Mouse (Mus musculus) midbrain, embryonic 15.5 days (tissue): Measurements from ENCODE around the gene Hist3h2a. TPM values are rescaled to one million over a fixed set of nuclear protein-coding genes. Genes with fewer than 3 reads are reported as not detected.
A peak's percentile ranks its signal among the peaks of the same experiment; 100 is the strongest.

ENCODE experiments used
- ATAC-seq: fragments of 200-750 bp; cut with Nextera tagmentation; replicated peaks from 2 replicates; pipeline ENCODE4 v1.8.0; 2017; ENCODE audit warnings: moderate TSS enrichment
- H3K27ac ChIP-seq: fragments of 300-500 bp; sonication (generic); 2 replicates; pipeline ENCODE4 v1.5.1; 2015; ENCODE audit warnings: mild to moderate bottlenecking, inconsistent platforms
- H3K27me3 ChIP-seq: fragments of 300-500 bp; sonication (generic); replicated peaks from 2 replicates; pipeline ENCODE4 v1.6.1; 2015; ENCODE audit warnings: inconsistent platforms
- H3K36me3 ChIP-seq: fragments of 300-500 bp; sonication (generic); replicated peaks from 2 replicates; pipeline ENCODE4 v1.6.1; 2015; ENCODE audit warnings: inconsistent platforms
- H3K4me1 ChIP-seq: fragments of 300-500 bp; sonication (generic); 2 replicates; pipeline ENCODE4 v1.6.1; 2015; ENCODE audit warnings: inconsistent platforms
- H3K4me2 ChIP-seq: fragments of 300-500 bp; sonication (generic); 2 replicates; pipeline ENCODE4 v1.6.1; 2015; ENCODE audit warnings: inconsistent platforms, mild to moderate bottlenecking, moderate library complexity
- H3K4me3 ChIP-seq: fragments of 300-500 bp; sonication (generic); 2 replicates; pipeline ENCODE4 v1.5.1; 2015; ENCODE audit warnings: mild to moderate bottlenecking, inconsistent platforms
- H3K9ac ChIP-seq: fragments of 300-500 bp; sonication (generic); 2 replicates; pipeline ENCODE4 v1.6.1; 2015; ENCODE audit warnings: mild to moderate bottlenecking, inconsistent platforms
- H3K9me3 ChIP-seq: fragments of 300-500 bp; sonication (generic); 2 replicates; pipeline ENCODE4 v1.6.1; 2016; ENCODE audit warnings: inconsistent platforms
- WGBS: fragments of 180-500 bp; shearing (Covaris S2); methylation state at CpG from one replicate; pipeline ENCODE4 v1.1.7; 2015; ENCODE audit warnings: mixed read lengths; 5-methylcytosine and 5-hydroxymethylcytosine counted together
- polyA plus RNA-seq: library from polyadenylated mRNA; unstranded; fragments of >200 nt; fragmentation: Nextera tagmentation; extraction: Ambion mirVana; gene quantifications from 2 replicates; pipeline ENCODE4 v1.2.1, GENCODE M21; 2015

The Hist3h2a gene
- polyA plus RNA-seq, 1 experiment from 2014 or later, result 119 TPM

DNA sequence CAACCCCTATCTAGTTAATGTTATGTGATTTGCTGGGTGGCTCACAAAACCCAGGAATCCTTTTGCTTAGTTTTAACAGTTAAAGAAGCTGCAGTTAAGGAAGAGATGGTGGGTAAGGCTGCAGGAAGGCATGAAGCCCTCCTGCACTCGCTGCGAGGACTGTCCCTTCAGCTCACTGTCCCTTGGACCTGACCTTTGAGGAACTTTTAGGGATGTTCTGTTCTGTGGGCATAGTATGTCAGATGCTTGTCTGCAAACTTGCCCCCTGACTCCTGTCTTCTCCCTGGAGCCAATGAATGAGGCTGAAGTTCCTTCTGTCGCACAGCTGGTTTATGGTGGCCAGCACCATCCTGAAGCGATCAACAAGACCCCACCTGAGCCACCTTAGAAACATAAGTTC is 34.7 kb downstream of the Hist3h2a start:
- Histone ChIP-seq H3K4me3 (no peak overlapping the region), H3K27ac (no peak overlapping the region), H3K9ac (no peak overlapping the region)

GRCm38 (mm10) chr11:58990141-58990540 is 35.7 kb downstream of the Hist3h2a start:
- ATAC-seq, result no peak
- Histone ChIP-seq H3K9me3 (no peaks in the 10 kb centered on the region), H3K27ac (no peak overlapping the region), H3K4me1 (no peaks in the 10 kb centered on the region), H3K4me3 (no peak overlapping the region), H3K4me2 (no peak overlapping the region), H3K9ac (no peak overlapping the region), H3K36me3 (peaks cover 28% of the 10 kb centered on the region), H3K27me3 (peaks cover 4% of the 10 kb centered on the region; the same call in 1 of the 2 replicates)
- WGBS, result 88% methylated on average over 17 of the region's 17 CpGs

More for the DNA sequence above, 34.7 kb downstream of the Hist3h2a start:
- H3K4me1 ChIP-seq, result no peaks in the 10 kb centered on the region
- no peak overlapping the region for H3K4me2 ChIP-seq
- no peak for ATAC-seq
- peaks cover 33% of the 10 kb centered on the region for H3K36me3 ChIP-seq
- WGBS, result 96% methylated on average over 4 of the region's 4 CpGs
- no peaks in the 10 kb centered on the region for H3K9me3 ChIP-seq
- H3K27me3 ChIP-seq, result no peaks in the 10 kb centered on the region

- Histone ChIP-seq H3K4me2 (no peak overlapping the region), H3K36me3 (peaks cover 28% of the 10 kb centered on the region), H3K4me3 (no peak overlapping the region), H3K4me1 (no peaks in the 10 kb centered on the region), H3K27me3 (peaks cover 10% of the 10 kb centered on the region), H3K27ac (no peak overlapping the region), H3K9me3 (no peaks in the 10 kb centered on the region), H3K9ac (no peak overlapping the region)
- ATAC-seq, result no peak
- WGBS, result 78% methylated on average over 9 of the region's 9 CpGs
These were observed 36.3 kb downstream of the Hist3h2a start for GRCm38 (mm10) chr11:58990794-58991193.

- Histone ChIP-seq H3K36me3 (peaks cover 24% of the 10 kb centered on the region), H3K9me3 (no peaks in the 10 kb centered on the region), H3K27ac (no peak overlapping the region), H3K9ac (no peak overlapping the region), H3K4me1 (no peaks in the 10 kb centered on the region), H3K27me3 (peaks cover 11% of the 10 kb centered on the region), H3K4me3 (no peak overlapping the region), H3K4me2 (no peak overlapping the region)
- ATAC-seq, result no peak
- WGBS, result 81% methylated on average over 3 of the region's 3 CpGs
These were observed 37.4 kb downstream of the Hist3h2a start for GRCm38 (mm10) chr11:58991911-58992310.

DNA sequence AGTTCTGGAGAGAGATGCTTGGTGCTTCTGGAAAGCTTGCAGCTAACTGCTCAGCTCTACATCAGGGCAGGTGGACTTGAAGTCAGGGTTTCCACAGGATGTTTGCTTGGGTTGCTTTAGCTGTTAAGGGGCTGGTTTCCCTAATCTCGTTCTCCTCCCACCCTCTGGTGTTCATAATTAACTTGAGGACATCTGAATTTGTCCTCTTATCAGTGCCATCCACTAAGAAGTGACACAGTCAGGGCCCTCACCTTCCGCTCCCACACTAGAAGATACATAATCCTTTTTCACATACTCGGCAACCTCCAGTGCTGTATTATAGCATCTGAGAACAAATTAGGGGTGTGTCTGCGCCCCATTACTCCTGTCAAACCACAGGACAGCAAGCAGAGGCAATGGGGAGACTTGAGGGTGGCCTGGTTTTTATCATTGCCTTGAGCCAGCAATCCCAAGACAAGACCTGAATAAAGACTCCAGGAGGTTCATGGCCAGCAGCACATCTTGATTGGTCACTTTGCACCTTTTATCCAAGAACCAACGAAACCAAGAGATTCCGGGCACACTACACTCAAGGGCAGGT is 38.7 kb downstream of the Hist3h2a start:
- 76% methylated on average over 6 of the region's 6 CpGs for WGBS

DNA sequence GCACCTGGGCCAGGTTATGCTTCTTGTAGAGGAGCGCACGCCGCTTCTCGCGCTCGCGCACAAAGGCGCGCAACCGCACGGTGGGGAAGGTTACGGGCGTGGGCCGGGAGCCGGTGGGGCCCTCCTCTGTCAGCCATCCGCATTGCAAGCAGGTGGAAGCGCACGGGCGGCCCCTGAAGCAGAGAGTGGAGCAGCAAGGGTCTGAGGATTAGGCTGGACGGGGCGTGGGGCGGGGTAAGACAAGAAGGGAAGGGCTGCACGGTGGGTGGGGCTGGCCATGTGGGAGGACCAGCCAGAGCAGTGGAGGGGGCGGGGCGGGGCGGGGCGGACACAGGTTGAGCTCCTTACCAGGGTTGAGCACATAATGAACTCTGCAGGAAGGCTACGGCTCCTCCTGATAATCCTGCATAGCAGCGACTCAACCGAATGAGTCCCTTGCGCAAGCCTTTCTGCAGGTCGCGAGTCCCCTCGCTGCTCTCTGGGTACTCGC is 39.9 kb downstream of the Hist3h2a start:
- H3K9ac ChIP-seq, result peak overlapping the region; percentile 34
- peak overlapping the region; percentile 69 for H3K4me2 ChIP-seq
- no peaks in the 10 kb centered on the region for H3K4me1 ChIP-seq
- peaks cover 11% of the 10 kb centered on the region for H3K27me3 ChIP-seq
- WGBS, result under 1% methylated on average over 35 of the region's 35 CpGs
- no peaks in the 10 kb centered on the region for H3K9me3 ChIP-seq
- ATAC-seq, result peak; percentile 68
- H3K27ac ChIP-seq, result no peak overlapping the region
- H3K4me3 ChIP-seq, result peak overlapping the region; percentile 41
- H3K36me3 ChIP-seq, result peaks cover 10% of the 10 kb centered on the region; the same call in 1 of the 2 replicates

More for the DNA sequence above, 38.7 kb downstream of the Hist3h2a start:
- Histone ChIP-seq H3K9me3 (no peaks in the 10 kb centered on the region), H3K36me3 (peaks cover 16% of the 10 kb centered on the region), H3K4me2 (no peak overlapping the region), H3K9ac (no peak overlapping the region), H3K27ac (no peak overlapping the region), H3K4me3 (no peak overlapping the region), H3K27me3 (peaks cover 11% of the 10 kb centered on the region), H3K4me1 (no peaks in the 10 kb centered on the region)
- no peak for ATAC-seq

DNA sequence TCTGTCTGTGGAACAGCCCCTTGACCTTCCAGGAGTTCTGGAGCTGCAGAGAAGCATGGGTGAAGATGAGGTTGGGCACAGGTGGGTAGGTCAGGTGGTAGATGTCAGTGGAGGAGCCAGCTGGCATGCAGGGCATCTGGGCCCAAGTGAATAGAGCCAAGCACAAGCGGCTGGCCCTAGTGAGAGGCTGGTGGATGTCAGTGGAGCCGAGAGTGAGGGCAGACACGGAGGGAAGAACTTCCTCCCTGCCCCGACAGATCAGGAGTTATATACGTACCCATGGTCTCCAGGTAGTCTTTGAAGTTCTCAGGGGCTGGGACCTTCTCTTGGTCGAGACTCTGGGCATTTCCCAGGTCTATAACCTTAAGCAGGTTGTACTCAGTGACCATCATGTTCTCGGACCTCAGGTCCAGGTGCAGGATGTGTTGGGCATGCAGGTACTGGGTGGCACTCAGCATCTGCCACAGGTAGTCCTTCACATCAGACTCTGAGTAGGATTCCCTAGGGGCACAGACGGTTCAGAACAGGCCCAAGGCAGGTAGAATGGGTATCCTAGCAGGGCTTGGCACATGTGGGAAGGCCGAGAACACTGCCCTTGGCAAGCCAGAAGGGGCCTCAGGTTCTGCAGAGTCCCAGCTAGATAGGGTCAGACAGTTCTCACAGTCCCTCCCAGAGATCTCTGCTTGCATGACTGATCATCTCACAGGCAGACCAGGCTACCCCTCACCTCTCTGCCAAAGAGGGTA is 40.7 kb downstream of the Hist3h2a start:
- H3K4me1 ChIP-seq, result no peaks in the 10 kb centered on the region
- 81% methylated on average over 9 of the region's 9 CpGs for WGBS
- no peak overlapping the region for H3K9ac ChIP-seq
- H3K27me3 ChIP-seq, result peaks cover 11% of the 10 kb centered on the region
- H3K4me3 ChIP-seq, result peak overlapping the region; percentile 41; the same call in 1 of the 2 replicates
- no peak overlapping the region for H3K27ac ChIP-seq
- peak overlapping the region; percentile 69 for H3K4me2 ChIP-seq
- no peaks in the 10 kb centered on the region for H3K9me3 ChIP-seq
- 0 out of 2 replicates have a peak, but pooled peaks cover 6% of the 10 kb centered on the region for H3K36me3 ChIP-seq
- peak; percentile 12; the same call in 1 of the 2 replicates for ATAC-seq

DNA sequence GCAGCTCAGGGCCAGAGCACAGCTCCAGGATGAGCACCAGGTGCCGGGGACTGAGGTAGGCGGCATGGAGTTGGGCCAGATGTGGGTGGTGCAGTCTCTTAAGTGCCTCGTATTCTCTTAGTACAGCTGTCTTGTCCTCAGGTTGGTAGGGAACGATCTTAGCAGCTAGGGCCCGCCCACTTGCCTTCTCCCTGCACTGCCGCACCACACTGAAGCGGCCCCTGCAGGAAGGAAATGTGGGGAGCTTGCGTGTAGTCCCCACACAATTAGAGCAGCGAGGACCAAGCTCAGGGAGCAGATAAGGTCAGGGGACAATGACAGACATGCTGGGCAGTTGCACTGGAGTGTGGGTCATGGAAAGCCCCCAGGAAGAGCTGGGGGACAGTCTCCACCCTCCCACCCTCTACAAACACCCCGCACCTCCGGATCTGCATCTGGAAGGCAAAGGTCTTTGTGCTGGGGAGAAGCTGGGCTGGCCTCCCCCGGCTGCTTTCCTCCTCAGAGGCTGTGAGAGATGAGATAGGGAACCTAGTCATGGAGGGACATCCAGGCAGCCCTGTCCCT is 41.4 kb downstream of the Hist3h2a start:
- Histone ChIP-seq H3K4me3 (no peak overlapping the region), H3K27me3 (peaks cover 11% of the 10 kb centered on the region), H3K36me3 (0 out of 2 replicates have a peak, but pooled peaks cover under 1% of the 10 kb centered on the region), H3K27ac (no peak overlapping the region), H3K9ac (no peak overlapping the region), H3K9me3 (no peaks in the 10 kb centered on the region), H3K4me2 (no peak overlapping the region), H3K4me1 (no peaks in the 10 kb centered on the region)
- no peak for ATAC-seq
- 48% methylated on average over 12 of the region's 12 CpGs for WGBS

- H3K4me1 ChIP-seq, result no peaks in the 10 kb centered on the region
- no peaks in the 10 kb centered on the region for H3K9me3 ChIP-seq
- peaks cover 11% of the 10 kb centered on the region for H3K27me3 ChIP-seq
- ATAC-seq, result no peak
- H3K36me3 ChIP-seq, result no peaks in the 10 kb centered on the region
- no peak overlapping the region for H3K4me3 ChIP-seq
- no peak overlapping the region for H3K4me2 ChIP-seq
- H3K27ac ChIP-seq, result no peak overlapping the region
- WGBS, result 86% methylated on average over 5 of the region's 5 CpGs
- H3K9ac ChIP-seq, result no peak overlapping the region
These were observed 43.1 kb downstream of the Hist3h2a start for GRCm38 (mm10) chr11:58997541-58997940.

- ATAC-seq, result no peak
- no peak overlapping the region for H3K4me2 ChIP-seq
- peaks cover 11% of the 10 kb centered on the region for H3K27me3 ChIP-seq
- H3K9me3 ChIP-seq, result no peaks in the 10 kb centered on the region
- no peak overlapping the region for H3K9ac ChIP-seq
- no peaks in the 10 kb centered on the region for H3K36me3 ChIP-seq
- H3K4me3 ChIP-seq, result no peak overlapping the region
- H3K4me1 ChIP-seq, result no peaks in the 10 kb centered on the region
- WGBS, result 67% methylated on average over 11 of the region's 11 CpGs
- no peak overlapping the region for H3K27ac ChIP-seq
These were observed 44.7 kb downstream of the Hist3h2a start for GRCm38 (mm10) chr11:58999158-58999557.

DNA sequence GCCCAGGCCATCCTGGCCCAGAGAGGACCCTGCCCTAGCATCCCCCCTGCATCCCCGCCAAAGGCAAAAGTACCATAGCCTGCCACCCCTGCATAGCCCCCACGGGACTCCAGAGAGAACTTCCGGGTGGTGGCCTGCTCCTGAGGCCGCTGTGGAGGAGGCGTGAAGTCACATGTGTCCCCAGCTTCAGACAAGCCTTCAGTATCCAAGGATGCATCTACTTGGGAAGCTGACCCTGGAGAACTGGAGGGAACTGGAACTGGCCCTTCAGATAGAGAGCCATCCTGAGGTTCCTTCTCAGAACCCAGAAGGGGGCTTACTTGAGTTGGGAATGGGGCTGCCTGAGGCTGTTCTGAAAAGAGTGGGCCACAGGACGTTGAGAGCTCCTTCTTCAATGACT is 45.3 kb downstream of the Hist3h2a start:
- H3K9ac ChIP-seq, result no peak overlapping the region
- 85% methylated on average over 6 of the region's 6 CpGs for WGBS
- no peak overlapping the region for H3K4me2 ChIP-seq
- H3K9me3 ChIP-seq, result no peaks in the 10 kb centered on the region
- H3K4me1 ChIP-seq, result no peaks in the 10 kb centered on the region
- H3K4me3 ChIP-seq, result no peak overlapping the region
- H3K27ac ChIP-seq, result no peak overlapping the region
- H3K36me3 ChIP-seq, result no peaks in the 10 kb centered on the region
- peaks cover 10% of the 10 kb centered on the region for H3K27me3 ChIP-seq
- no peak for ATAC-seq

GRCm38 (mm10) chr11:59000635-59001034 is 46.1 kb downstream of the Hist3h2a start:
- no peaks in the 10 kb centered on the region for H3K36me3 ChIP-seq
- H3K9ac ChIP-seq, result no peak overlapping the region
- ATAC-seq, result no peak
- no peaks in the 10 kb centered on the region for H3K9me3 ChIP-seq
- no peak overlapping the region for H3K4me3 ChIP-seq
- WGBS, result 91% methylated on average over 21 of the region's 21 CpGs
- H3K27ac ChIP-seq, result no peak overlapping the region
- no peaks in the 10 kb centered on the region for H3K4me1 ChIP-seq
- no peak overlapping the region for H3K4me2 ChIP-seq
- peaks cover 2% of the 10 kb centered on the region; the same call in 1 of the 2 replicates for H3K27me3 ChIP-seq
